Mouse (Mus musculus) erythroblast, embryonic 14.5 days (primary cell): ENCODE results near the gene Rln1.

Experiments used
- GATA1 ChIP-seq: IDR thresholded peaks from 2 replicates; pipeline ENCODE4 v1.6.1; 2012; ENCODE audit warnings: low read length, inconsistent platforms, mixed read lengths
- TAL1 ChIP-seq: IDR thresholded peaks from 3 replicates; pipeline ENCODE4 v1.6.1; 2012; ENCODE audit warnings: low read length, inconsistent platforms, mixed read lengths

DNA sequence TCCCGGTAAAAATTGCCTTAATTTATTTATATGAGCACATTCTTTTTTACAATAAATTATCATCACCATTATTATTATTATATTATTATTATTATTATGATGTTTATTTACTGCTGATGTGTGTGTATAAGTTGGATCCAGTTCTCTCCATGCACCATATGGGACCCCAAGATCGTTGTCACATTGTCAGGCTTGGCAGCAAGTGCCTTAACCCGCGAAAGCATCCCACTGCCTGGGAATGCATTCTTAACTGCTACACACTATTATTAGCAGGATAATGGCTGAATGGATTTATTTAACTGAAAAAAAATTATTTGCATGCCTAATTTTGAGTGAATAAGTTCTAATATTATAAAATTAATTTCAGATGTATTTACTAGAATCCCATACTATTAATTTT is 8.1 kb downstream of the Rln1 start:
- TF ChIP-seq GATA1: no peak
- no peak for TF ChIP-seq TAL1
